ENCODE assay signal across 15 mouse cellular contexts in the genomic region with DNA sequence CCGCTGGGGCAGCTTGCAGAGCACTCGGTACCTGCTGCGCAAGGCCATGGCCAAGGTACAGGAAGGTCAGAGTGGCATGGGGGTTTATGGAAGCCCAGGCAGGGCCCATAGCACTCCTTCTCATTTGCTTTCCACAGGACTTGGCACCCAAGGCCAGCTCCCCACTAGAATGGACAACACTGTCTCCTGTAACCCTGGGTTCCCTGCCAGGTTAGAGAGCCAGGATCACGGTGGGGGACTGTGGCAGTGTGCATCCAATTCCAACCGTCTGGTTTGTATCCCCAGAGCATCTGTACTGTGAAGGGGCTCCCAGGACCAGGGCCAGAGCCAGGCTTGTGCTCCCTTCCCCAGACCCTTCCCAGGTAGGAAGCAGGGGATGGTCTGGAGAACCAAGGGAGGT. TPM values are rescaled to one million over a fixed set of nuclear protein-coding genes. Genes with fewer than 3 reads are reported as not detected.
DNase-seq lines count a peak whose midpoint lies in the region; ATAC-seq lines count a peak whose summit lies in the region.
"Had no signal": no experiment of that assay in that cellular context is flagged by ENCODE, and none has a peak within 500 bp of the region (broad histone marks: within the 10 kb centered on the region; RNA-seq: fewer than 3 reads in every experiment).

No protein-coding gene starts in this region.

- intact Hi-C loops in gastrocnemius, postnatal 36 days (cut with DNase I): no loop called here

- H3K9me3 ChIP-seq in forebrain, embryonic 10.5 days: no peaks in the 10 kb centered on the region
- H3K9me3 ChIP-seq in forebrain, embryonic 11.5 days (ENCODE audit: control insufficient read depth, low read length): no peaks in the 10 kb centered on the region
- no peaks in the 10 kb centered on the region for H3K9me3 ChIP-seq in embryonic facial prominence, embryonic 13.5 days
- H3K9me3 ChIP-seq in midbrain, embryonic 14.5 days (ENCODE audit: control insufficient read depth, low read length): no peaks in the 10 kb centered on the region
- H3K9me3 ChIP-seq in liver, embryonic 11.5 days (ENCODE audit: control insufficient read depth, low read length): no peaks in the 10 kb centered on the region
- H3K9me3 ChIP-seq: heart, embryonic 15.5 days had no signal

- H3K27ac ChIP-seq in forebrain, embryonic 10.5 days: peak overlapping the region; percentile 31; the same call in 1 of the 2 replicates
- H3K27ac ChIP-seq in forebrain, embryonic 11.5 days (ENCODE audit: low read depth, low read length): no peak overlapping the region
- H3K27ac ChIP-seq in embryonic facial prominence, embryonic 13.5 days: 0 out of 2 replicates have a peak overlapping the region, but pooled peaks have one; percentile 11
- peak overlapping the region; percentile 32 for H3K27ac ChIP-seq in midbrain, embryonic 14.5 days (replicated peaks; ENCODE audit: low read depth, low read length)
- no peak overlapping the region for H3K27ac ChIP-seq in liver, embryonic 11.5 days (ENCODE audit: low read depth, low read length)
- H3K27ac ChIP-seq: heart, embryonic 15.5 days had no signal

- no peak overlapping the region for H3K9ac ChIP-seq in forebrain, embryonic 11.5 days (ENCODE audit: low read length)
- no peak overlapping the region for H3K9ac ChIP-seq in embryonic facial prominence, embryonic 13.5 days
- no peak overlapping the region for H3K9ac ChIP-seq in midbrain, embryonic 14.5 days (replicated peaks; ENCODE audit: low read length)
- H3K9ac ChIP-seq in liver, embryonic 11.5 days (ENCODE audit: low read depth, low read length): no peak overlapping the region
- H3K9ac ChIP-seq: heart, embryonic 15.5 days had no signal

- H3K4me2 ChIP-seq in forebrain, embryonic 11.5 days (ENCODE audit: low read depth, low read length, severe bottlenecking): no peak overlapping the region
- H3K4me2 ChIP-seq in embryonic facial prominence, embryonic 13.5 days: no peak overlapping the region
- H3K4me2 ChIP-seq in midbrain, embryonic 14.5 days (ENCODE audit: low read length): no peak overlapping the region
- no peak overlapping the region for H3K4me2 ChIP-seq in liver, embryonic 11.5 days
- H3K4me2 ChIP-seq: heart, embryonic 15.5 days had no signal

- peaks cover 36% of the 10 kb centered on the region for H3K36me3 ChIP-seq in forebrain, embryonic 10.5 days (replicated peaks)
- H3K36me3 ChIP-seq in forebrain, embryonic 11.5 days (ENCODE audit: control insufficient read depth, insufficient read depth, low read length): peaks cover 3% of the 10 kb centered on the region; the same call in 1 of the 2 replicates
- peaks cover 35% of the 10 kb centered on the region for H3K36me3 ChIP-seq in embryonic facial prominence, embryonic 13.5 days
- peaks cover 39% of the 10 kb centered on the region for H3K36me3 ChIP-seq in midbrain, embryonic 14.5 days (ENCODE audit: control insufficient read depth, insufficient read depth, low read length)
- peaks cover 4% of the 10 kb centered on the region; the same call in 1 of the 2 replicates for H3K36me3 ChIP-seq in liver, embryonic 11.5 days (ENCODE audit: control insufficient read depth, insufficient read depth, low read length)

- H3K27me3 ChIP-seq in forebrain, embryonic 10.5 days (ENCODE audit: poor library complexity, severe bottlenecking): peaks cover 25% of the 10 kb centered on the region
- H3K27me3 ChIP-seq in forebrain, embryonic 11.5 days (ENCODE audit: control insufficient read depth, insufficient read depth, low read length): no peaks in the 10 kb centered on the region
- H3K27me3 ChIP-seq in embryonic facial prominence, embryonic 13.5 days: no peaks in the 10 kb centered on the region
- H3K27me3 ChIP-seq in midbrain, embryonic 14.5 days (ENCODE audit: control insufficient read depth, insufficient read depth, low read length): no peaks in the 10 kb centered on the region
- no peaks in the 10 kb centered on the region for H3K27me3 ChIP-seq in liver, embryonic 11.5 days (replicated peaks; ENCODE audit: control insufficient read depth, insufficient read depth, low read length)
- H3K27me3 ChIP-seq: heart, embryonic 15.5 days; Patski had no signal

- no peak for ATAC-seq in forebrain, embryonic 11.5 days (replicated peaks; ENCODE audit: low FRiP score)
- no peak for ATAC-seq in embryonic facial prominence, embryonic 13.5 days (ENCODE audit: insufficient number of reproducible peaks, insufficient read depth, low FRiP score, low TSS enrichment, low read depth)
- ATAC-seq in midbrain, embryonic 14.5 days (ENCODE audit: low FRiP score, low TSS enrichment): no peak
- ATAC-seq in liver, embryonic 11.5 days (replicated peaks; ENCODE audit: low FRiP score): no peak
- ATAC-seq: Patski had no signal

- 75% methylated on average over 5 of the region's 5 CpGs for WGBS in forebrain, embryonic 10.5 days
- WGBS in forebrain, embryonic 11.5 days: 74% methylated on average over 5 of the region's 5 CpGs
- 67% methylated on average over 5 of the region's 5 CpGs for WGBS in embryonic facial prominence, embryonic 13.5 days
- WGBS in midbrain, embryonic 14.5 days: 71% methylated on average over 5 of the region's 5 CpGs
- WGBS in liver, embryonic 11.5 days: 78% methylated on average over 5 of the region's 5 CpGs

- no peak for DNase-seq in forebrain, embryonic 10.5 days (ENCODE audit: extremely low spot score, low spot score)
- no peak for DNase-seq in forebrain, embryonic 11.5 days (ENCODE audit: low spot score)
- peak; percentile 60 to 63 for DNase-seq in cerebellum, adult 18-20 months
- DNase-seq in midbrain, embryonic 14.5 days: no peak
- DNase-seq in gastrocnemius, postnatal 36 days: no peak
- DNase-seq in kidney, adult 11 months: no peak
- DNase-seq in liver, embryonic 11.5 days (ENCODE audit: low spot score): no peak
- DNase-seq: gastrocnemius, postnatal 25 days had no signal

- peaks cover 23% of the 10 kb centered on the region for H3K4me1 ChIP-seq in forebrain, embryonic 10.5 days
- no peaks in the 10 kb centered on the region for H3K4me1 ChIP-seq in forebrain, embryonic 11.5 days (replicated peaks; ENCODE audit: control insufficient read depth, insufficient read depth, low read length)
- peaks cover 6% of the 10 kb centered on the region for H3K4me1 ChIP-seq in embryonic facial prominence, embryonic 13.5 days
- H3K4me1 ChIP-seq in midbrain, embryonic 14.5 days (ENCODE audit: control insufficient read depth, insufficient read depth, low read length): no peaks in the 10 kb centered on the region
- no peaks in the 10 kb centered on the region for H3K4me1 ChIP-seq in liver, embryonic 11.5 days (replicated peaks; ENCODE audit: control insufficient read depth, insufficient read depth, low read length)
- H3K4me1 ChIP-seq: heart, embryonic 15.5 days had no signal

- H3K4me3 ChIP-seq in forebrain, embryonic 10.5 days: no peak overlapping the region
- no peak overlapping the region for H3K4me3 ChIP-seq in forebrain, embryonic 11.5 days (ENCODE audit: low read depth, low read length)
- H3K4me3 ChIP-seq in embryonic facial prominence, embryonic 13.5 days: no peak overlapping the region
- H3K4me3 ChIP-seq in midbrain, embryonic 14.5 days (replicated peaks; ENCODE audit: low read depth, low read length): no peak overlapping the region
- no peak overlapping the region for H3K4me3 ChIP-seq in liver, embryonic 11.5 days (ENCODE audit: low read depth, low read length)
- H3K4me3 ChIP-seq: heart, embryonic 15.5 days had no signal

RNA-seq across cellular contexts. Expression of a gene that starts 14.0 kb away (rescaled TPM):
- 29.7 and 31.9 TPM in 2 replicates for polyA plus RNA-seq in forebrain, embryonic 10.5 days (2016; fragmentation: Nextera tagmentation; extraction: Ambion mirVana)
- 66.0 and 72.7 TPM in 2 replicates for polyA plus RNA-seq in forebrain, embryonic 11.5 days (2014; fragmentation: Nextera tagmentation; extraction: Ambion mirVana)
- 16.4 and 17.5 TPM in 2 replicates for polyA plus RNA-seq in embryonic facial prominence, embryonic 13.5 days (2015; fragmentation: Nextera tagmentation; extraction: Ambion mirVana)
- polyA plus RNA-seq in midbrain, embryonic 14.5 days (2014; fragmentation: Nextera tagmentation; extraction: Ambion mirVana): 101 and 129 TPM in 2 replicates
- total RNA-seq in gastrocnemius, postnatal 36 days (2021): 1 to 10 TPM in 1 of 2 experiments, under 1 TPM in 1; 0.49 to 1.0 TPM
- 7.1 and 7.5 TPM in 2 replicates for polyA plus RNA-seq in liver, embryonic 11.5 days (2014; fragmentation: Nextera tagmentation; extraction: Ambion mirVana)

RNA-seq across cellular contexts. Expression of a gene that starts 27.4 kb away (rescaled TPM):
- polyA plus RNA-seq in forebrain, embryonic 10.5 days (2016; fragmentation: Nextera tagmentation; extraction: Ambion mirVana): not detected in 2 replicates
- polyA plus RNA-seq in forebrain, embryonic 11.5 days (2014; fragmentation: Nextera tagmentation; extraction: Ambion mirVana): not detected in 2 replicates
- 0.73 TPM in 1 of 2 replicates, not detected in the other for polyA plus RNA-seq in embryonic facial prominence, embryonic 13.5 days (2015; fragmentation: Nextera tagmentation; extraction: Ambion mirVana)
- not detected in 2 replicates for polyA plus RNA-seq in midbrain, embryonic 14.5 days (2014; fragmentation: Nextera tagmentation; extraction: Ambion mirVana)
- not detected for total RNA-seq in gastrocnemius, postnatal 36 days (2021)
- polyA plus RNA-seq in liver, embryonic 11.5 days (2014; fragmentation: Nextera tagmentation; extraction: Ambion mirVana): 19.0 and 19.5 TPM in 2 replicates
- total RNA-seq: gastrocnemius, postnatal 25 days; left cerebral cortex, adult 8-10 months; monocyte, adult 5-6 weeks had no signal
- polyA plus RNA-seq: embryonic facial prominence, embryonic 11.5 days; thymus, postnatal 0 days had no signal

RNA-seq across cellular contexts. Expression of a gene that starts 31.1 kb away (rescaled TPM):
- polyA plus RNA-seq in forebrain, embryonic 10.5 days (2016; fragmentation: Nextera tagmentation; extraction: Ambion mirVana): 4.3 and 4.6 TPM in 2 replicates
- 5.5 and 7.4 TPM in 2 replicates for polyA plus RNA-seq in forebrain, embryonic 11.5 days (2014; fragmentation: Nextera tagmentation; extraction: Ambion mirVana)
- 16.5 and 21.0 TPM in 2 replicates for polyA plus RNA-seq in embryonic facial prominence, embryonic 13.5 days (2015; fragmentation: Nextera tagmentation; extraction: Ambion mirVana)
- 6.3 and 7.4 TPM in 2 replicates for polyA plus RNA-seq in midbrain, embryonic 14.5 days (2014; fragmentation: Nextera tagmentation; extraction: Ambion mirVana)
- 1,000 to 10,000 TPM; 1,132 to 1,502 TPM for total RNA-seq in gastrocnemius, postnatal 36 days (2021)
- polyA plus RNA-seq in liver, embryonic 11.5 days (2014; fragmentation: Nextera tagmentation; extraction: Ambion mirVana): 3.9 and 5.4 TPM in 2 replicates

RNA-seq across cellular contexts. Expression of a gene that starts 31.2 kb away (rescaled TPM):
- polyA plus RNA-seq in forebrain, embryonic 10.5 days (2016; fragmentation: Nextera tagmentation; extraction: Ambion mirVana): 15.2 and 16.1 TPM in 2 replicates
- 20.0 and 23.6 TPM in 2 replicates for polyA plus RNA-seq in forebrain, embryonic 11.5 days (2014; fragmentation: Nextera tagmentation; extraction: Ambion mirVana)
- polyA plus RNA-seq in embryonic facial prominence, embryonic 13.5 days (2015; fragmentation: Nextera tagmentation; extraction: Ambion mirVana): 15.8 and 17.4 TPM in 2 replicates
- 7.4 and 10.9 TPM in 2 replicates for polyA plus RNA-seq in midbrain, embryonic 14.5 days (2014; fragmentation: Nextera tagmentation; extraction: Ambion mirVana)
- 1 to 10 TPM; 3.3 to 8.2 TPM for total RNA-seq in gastrocnemius, postnatal 36 days (2021)
- 10.7 and 13.0 TPM in 2 replicates for polyA plus RNA-seq in liver, embryonic 11.5 days (2014; fragmentation: Nextera tagmentation; extraction: Ambion mirVana)

RNA-seq across cellular contexts. Expression of a gene that starts 38.8 kb away (rescaled TPM):
- polyA plus RNA-seq in forebrain, embryonic 10.5 days (2016; fragmentation: Nextera tagmentation; extraction: Ambion mirVana): 40.7 and 44.2 TPM in 2 replicates
- 45.7 and 50.2 TPM in 2 replicates for polyA plus RNA-seq in forebrain, embryonic 11.5 days (2014; fragmentation: Nextera tagmentation; extraction: Ambion mirVana)
- 44.1 and 47.7 TPM in 2 replicates for polyA plus RNA-seq in embryonic facial prominence, embryonic 13.5 days (2015; fragmentation: Nextera tagmentation; extraction: Ambion mirVana)
- polyA plus RNA-seq in midbrain, embryonic 14.5 days (2014; fragmentation: Nextera tagmentation; extraction: Ambion mirVana): 49.9 and 59.1 TPM in 2 replicates
- total RNA-seq in gastrocnemius, postnatal 36 days (2021): 10 to 100 TPM in 1 of 2 experiments, 1 to 10 TPM in 1; 9.6 to 12.4 TPM
- polyA plus RNA-seq in liver, embryonic 11.5 days (2014; fragmentation: Nextera tagmentation; extraction: Ambion mirVana): 38.7 and 41.0 TPM in 2 replicates

Comparison
In these comparisons a context has a peak if more than half of its experiments do, and no peak if none do; other contexts are left out.
1. H3K27ac ChIP-seq: peak in forebrain, embryonic 10.5 days (single experiment), embryonic facial prominence, embryonic 13.5 days (single experiment) and midbrain, embryonic 14.5 days (single experiment); none in forebrain, embryonic 11.5 days (single experiment) and liver, embryonic 11.5 days (single experiment).
2. DNase-seq: peak in cerebellum, adult 18-20 months (2 of 2); none in forebrain, embryonic 10.5 days (single experiment), forebrain, embryonic 11.5 days (single experiment), midbrain, embryonic 14.5 days (single experiment), gastrocnemius, postnatal 36 days (0 of 2), kidney, adult 11 months (single experiment) and liver, embryonic 11.5 days (single experiment).
3. RNA of a gene that starts 27.4 kb away (polyA plus RNA-seq): 19.0 to 19.5 TPM in liver, embryonic 11.5 days; not detected in forebrain, embryonic 10.5 days, not detected in midbrain, embryonic 14.5 days, not detected in forebrain, embryonic 11.5 days and 0.73 TPM in embryonic facial prominence, embryonic 13.5 days; every median in the first group is over 10 times any median in the second.